Mouse (Mus musculus): Measurements from ENCODE around the gene Slu7.

The Slu7 gene

DNA sequence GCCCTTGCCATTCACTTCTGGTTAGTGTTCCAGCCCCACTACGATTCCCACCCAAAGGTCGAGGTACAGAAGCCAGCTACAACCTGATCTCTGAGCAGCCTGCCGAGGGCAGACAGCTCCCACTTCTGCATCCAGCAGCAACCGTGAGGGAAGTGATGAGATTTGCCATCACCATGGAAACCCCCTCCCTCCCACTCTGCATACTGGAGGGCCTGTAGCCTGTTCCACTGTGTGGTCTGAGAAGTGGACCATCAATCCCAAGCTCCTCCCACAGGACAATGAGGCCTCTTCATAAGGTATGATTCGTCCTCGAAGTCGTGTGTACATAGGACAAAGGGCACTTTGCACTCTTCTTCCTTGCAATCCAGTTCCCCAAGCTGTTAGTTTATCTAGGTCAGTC is 16.3 kb upstream of the Slu7 start:
- CTCF ChIA-PET, result interaction anchor here (0.7 kb wide), 1 partner anchor 9 kb away, joined by 3 read pairs; no protein-coding TSS in a partner anchor

- CTCF ChIA-PET, result no interaction called here
Observed at GRCm38 (mm10) chr11:43424386-43424785, 9.2 kb upstream of the Slu7 start.

GRCm38 (mm10) chr11:43425166-43425709 is 8.3 kb upstream of the Slu7 start:
- CTCF ChIA-PET, result interaction anchor here (0.6 kb wide), 2 partner anchors 34 to 38 kb away, joined by 3 to 4 read pairs; no protein-coding TSS in a partner anchor

DNA sequence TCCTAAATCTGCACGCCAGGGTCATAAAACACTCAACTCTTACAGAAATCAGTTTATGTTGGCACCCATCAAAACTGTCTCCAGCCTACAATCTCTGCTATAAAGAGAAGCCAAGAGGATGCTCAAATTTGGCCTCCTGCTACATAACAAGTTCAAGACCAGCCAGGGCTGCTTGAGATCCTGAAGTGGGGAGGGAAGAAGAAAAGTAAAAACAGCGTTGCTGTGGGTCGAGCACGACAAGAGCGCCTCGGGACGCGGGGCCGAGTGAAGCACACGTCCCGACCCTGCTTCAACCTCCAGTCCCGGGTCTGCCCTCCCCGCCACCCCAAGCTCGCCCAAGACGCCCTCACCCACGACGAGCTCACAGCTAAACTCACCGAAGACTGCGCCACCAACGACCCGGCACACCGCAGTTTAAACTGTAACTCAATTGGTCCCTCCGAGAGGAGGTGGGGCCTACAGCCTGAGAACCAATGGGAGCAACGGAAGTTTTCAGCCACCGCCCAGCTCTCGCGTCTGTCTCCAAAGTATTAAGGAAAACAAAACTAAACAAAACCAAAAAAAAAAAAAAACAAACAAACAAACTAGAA is 7.6 kb upstream of the Slu7 start, which contains the start of gene Pttg1:
Gene Pttg1, minus strand, starts transcription at position 428 of the 590 bp plus-strand sequence.
- CTCF ChIA-PET, result interaction anchor here (0.7 kb wide), 1 partner anchor 1094 kb away, joined by 6 read pairs; no protein-coding TSS in a partner anchor

GRCm38 (mm10) chr11:43426414-43426884 is 7.1 kb upstream of the Slu7 start:
- CTCF ChIA-PET, result interaction anchor here (0.7 kb wide), 1 partner anchor 1094 kb away, joined by 6 read pairs; no protein-coding TSS in a partner anchor

DNA sequence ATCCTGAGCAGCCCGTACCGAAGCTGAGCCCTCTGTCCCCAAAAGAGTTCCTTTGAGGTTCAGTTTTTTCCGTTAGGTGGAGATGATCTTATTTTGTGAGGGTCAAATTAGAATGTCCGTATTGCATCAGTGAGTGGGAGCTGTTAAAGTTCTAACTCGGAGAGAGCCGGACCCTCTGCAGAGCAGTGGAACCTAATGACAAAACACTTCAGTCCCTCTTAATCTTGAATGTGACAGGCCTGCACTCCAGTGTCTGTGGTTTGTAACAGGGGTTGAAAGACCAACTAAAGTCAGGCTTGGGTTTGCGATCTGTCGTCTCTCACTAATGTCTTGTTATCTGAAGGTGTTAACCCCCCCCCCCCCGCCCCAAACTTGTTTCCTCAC is 472 bp downstream of the Slu7 start:
- CTCF ChIA-PET, result interaction anchor here (0.6 kb wide), 1 partner anchor 83 kb away, joined by 8 read pairs; no protein-coding TSS in a partner anchor

GRCm38 (mm10) chr11:43441121-43441520 is 7.6 kb downstream of the Slu7 start:
- CTCF ChIA-PET, result no interaction called here

- CTCF ChIA-PET, result no interaction called here
Observed at GRCm38 (mm10) chr11:43443183-43443582, 9.6 kb downstream of the Slu7 start.

DNA sequence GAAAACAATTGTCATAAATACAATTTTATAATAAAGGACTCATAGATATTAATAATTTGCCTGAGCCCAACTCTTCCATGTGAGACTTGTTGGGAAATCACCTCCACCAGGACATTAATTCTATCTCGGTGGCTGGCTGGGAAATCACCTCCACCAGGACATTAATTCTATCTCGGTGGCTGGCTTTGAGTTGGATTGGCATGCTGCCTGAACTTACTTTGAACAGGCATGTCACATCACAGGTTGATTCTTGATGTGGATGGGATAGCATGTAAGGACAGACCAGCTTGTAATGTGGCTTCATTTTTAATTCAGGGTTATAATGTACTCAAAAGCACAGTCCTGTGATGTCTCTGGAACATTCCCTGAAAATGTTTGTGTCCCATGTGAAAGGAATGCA is 16.4 kb downstream of the Slu7 start:
- CTCF ChIA-PET, result no interaction called here

DNA sequence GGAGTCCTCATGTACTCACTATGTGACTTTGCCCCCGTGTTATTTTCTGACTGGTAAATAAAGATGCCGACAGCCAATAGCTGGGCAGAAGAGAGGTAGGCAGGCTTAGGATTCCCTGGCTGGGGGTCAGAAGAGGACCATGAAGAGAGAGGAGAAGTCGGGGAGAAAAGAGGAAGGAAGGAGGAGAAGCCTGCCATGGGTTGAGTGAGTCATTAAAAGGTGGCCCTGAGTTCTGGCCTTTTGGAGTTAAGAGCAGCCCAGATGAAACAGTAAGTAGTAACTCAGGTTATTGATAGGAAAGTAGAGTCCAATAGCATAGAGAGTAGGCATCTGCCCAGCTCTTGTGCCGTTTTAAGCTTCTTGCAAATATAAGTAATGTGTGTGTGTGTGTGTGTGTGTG is 17.8 kb downstream of the Slu7 start:
- CTCF ChIA-PET, result no interaction called here

DNA sequence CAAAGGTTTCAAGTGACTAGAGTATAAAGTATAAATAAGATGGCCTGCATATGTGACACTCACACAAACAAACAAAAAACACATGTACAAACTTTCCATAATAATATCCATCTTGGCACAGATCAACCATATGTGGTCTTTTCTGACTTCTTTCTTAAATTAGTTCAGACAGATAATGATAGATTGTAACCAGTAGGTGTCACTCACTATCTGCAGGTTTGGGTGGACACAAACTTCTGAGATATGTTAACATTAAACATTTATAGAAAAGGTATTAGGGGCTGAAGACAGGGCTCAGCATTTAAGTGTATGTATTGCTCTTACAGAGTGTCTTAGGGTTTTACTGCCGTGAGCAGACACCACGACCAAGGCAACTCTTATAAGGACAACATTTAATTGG is 18.7 kb downstream of the Slu7 start:
- CTCF ChIA-PET, result no interaction called here

DNA sequence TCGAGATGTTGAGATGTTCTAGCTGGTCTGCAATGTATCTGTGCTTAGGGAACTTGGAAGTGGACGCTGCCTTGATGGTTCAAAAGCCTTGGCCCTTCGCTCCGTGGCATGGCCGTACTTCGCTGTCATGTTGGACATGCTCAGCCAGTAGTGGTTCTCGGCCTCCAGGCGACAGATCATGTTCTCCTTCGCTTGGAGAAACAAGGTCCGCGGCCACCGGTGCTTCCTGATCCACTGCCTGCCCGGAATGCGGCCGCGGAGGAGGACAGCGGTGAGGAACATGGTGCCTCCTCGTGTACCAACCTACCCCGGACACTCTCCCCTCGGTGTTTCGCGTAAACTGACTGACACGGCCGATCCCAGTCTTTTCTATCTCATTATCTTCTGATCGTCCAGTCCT is 29.7 kb downstream of the Slu7 start:
- CTCF ChIA-PET, result interaction anchor here (0.6 kb wide), 1 partner anchor 38 kb away, joined by 4 read pairs; no protein-coding TSS in a partner anchor

- CTCF ChIA-PET, result interaction anchor here (0.6 kb wide), 1 partner anchor 1223 kb away, joined by 6 read pairs; no protein-coding TSS in a partner anchor
Observed at GRCm38 (mm10) chr11:43470118-43470517, 36.6 kb downstream of the Slu7 start.

DNA sequence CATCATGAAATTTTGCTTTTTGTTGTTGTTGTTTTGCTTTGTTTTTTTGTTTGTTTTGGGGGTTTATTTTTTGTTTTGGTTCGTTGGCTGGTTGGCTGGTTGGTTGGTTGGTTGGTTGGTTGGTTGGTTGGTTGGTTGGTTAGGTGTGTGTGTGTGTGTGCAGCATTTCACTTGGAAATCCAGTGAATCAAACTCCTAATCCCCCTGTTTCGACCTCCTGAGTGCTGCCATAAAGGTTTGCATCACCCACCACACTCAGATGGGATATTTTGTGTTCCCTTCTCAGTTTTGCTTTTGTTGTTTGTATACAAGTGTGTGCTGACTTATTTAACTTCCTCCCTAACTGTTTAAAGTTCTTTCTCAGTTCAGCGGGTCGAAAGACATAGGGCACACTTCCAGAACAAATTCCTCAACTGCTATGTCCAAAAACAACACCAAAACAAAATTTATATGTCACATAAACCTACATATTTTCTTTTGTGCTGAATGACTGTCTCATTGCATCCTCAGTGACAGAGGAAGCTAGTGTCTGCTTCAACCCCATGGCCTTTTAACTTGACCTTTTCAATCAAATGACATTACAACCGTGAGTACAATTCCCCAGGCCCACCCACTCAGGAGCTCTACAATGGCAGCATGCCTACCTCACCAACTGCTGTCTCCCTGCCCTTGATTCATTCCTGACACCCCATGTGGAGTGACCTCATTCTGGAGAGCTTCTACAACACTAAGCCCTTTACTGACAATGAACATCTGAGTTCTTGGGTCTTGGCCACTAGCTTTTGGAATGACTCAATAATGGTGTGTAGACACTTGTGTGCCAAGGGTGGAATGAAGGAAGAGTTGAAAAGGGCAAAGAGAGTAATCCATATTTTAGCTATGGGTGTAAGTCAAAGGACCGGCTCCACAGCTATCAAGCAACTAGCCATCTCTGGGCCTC is 37.6 kb downstream of the Slu7 start:
- CTCF ChIA-PET, result interaction anchor here (0.6 kb wide), 1 partner anchor 549 kb away, joined by 5 read pairs; no protein-coding TSS in a partner anchor

DNA sequence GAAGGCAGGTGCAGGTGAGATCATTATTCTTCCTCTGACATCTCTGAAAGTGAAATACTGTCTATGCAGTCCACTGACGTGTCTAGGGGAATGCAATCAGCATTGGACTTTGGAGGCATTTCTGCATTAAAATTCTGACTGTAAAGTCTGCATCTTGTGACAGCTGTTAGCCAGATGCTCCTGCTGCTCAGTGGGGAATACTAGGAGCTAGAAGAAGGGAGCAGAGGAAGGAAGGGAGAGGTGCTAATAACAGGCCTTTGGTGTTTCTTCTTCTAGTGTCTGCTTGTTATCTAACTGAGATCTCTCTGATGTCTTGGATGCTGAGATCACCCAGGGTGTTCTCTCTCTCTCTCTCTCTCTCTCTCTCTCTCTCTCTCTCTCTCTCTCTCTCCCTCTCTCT is 39.6 kb downstream of the Slu7 start:
- CTCF ChIA-PET, result no interaction called here

DNA sequence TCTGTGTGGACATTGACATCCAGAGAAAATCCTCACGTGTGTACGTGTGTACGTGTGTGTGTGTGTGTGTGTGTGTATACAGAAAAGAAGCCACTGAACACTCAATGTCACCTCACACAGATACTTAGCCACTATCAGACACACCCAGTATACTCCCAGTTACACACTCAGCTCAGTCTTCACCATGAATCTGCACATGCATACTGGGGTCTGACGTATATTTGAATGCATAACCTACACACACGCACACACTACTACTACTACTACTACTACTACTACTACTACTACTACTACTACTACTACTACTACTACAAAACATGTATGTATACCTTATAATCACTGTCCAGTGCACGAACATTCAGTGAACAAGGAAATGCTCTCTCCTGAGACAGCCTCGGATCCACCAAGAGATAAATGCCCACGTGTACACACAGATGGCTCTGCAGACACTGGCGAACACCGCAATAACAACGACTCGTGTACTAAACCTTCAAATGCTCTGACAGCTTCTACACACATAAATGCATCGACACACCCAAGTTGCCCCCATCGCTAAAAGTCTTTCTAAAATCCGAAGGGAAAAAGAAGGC is 40.2 kb downstream of the Slu7 start:
- CTCF ChIA-PET, result no interaction called here

- CTCF ChIA-PET, result no interaction called here
Observed at GRCm38 (mm10) chr11:43474225-43474774, 40.8 kb downstream of the Slu7 start, which contains the start of gene C1qtnf2. Gene C1qtnf2 (plus strand): TSS chr11:43474276.

GRCm38 (mm10) chr11:43479376-43479775 is 45.8 kb downstream of the Slu7 start:
- CTCF ChIA-PET, result no interaction called here

GRCm38 (mm10) chr11:43480561-43480960 is 47.0 kb downstream of the Slu7 start:
- CTCF ChIA-PET, result interaction anchor here (0.7 kb wide), 2 partner anchors 51 to 957 kb away, joined by 6 read pairs; no protein-coding TSS in a partner anchor

- CTCF ChIA-PET, result no interaction called here
Observed at GRCm38 (mm10) chr11:43481672-43482522, 48.4 kb downstream of the Slu7 start.

Data from spleen, embryonic (tissue).